Mouse (Mus musculus): ENCODE data around the gene Vmn1r49.
"Not testable (repeated sequence)": the region's sequence is repeated elsewhere in the genome, so short reads cannot be mapped to it uniquely, and the experiment has no call there.

Gene Vmn1r49

GRCm38 (mm10) chr6:90078406-90078805 lies at the start of gene Vmn1r49:
Gene Vmn1r49 (minus strand): TSS chr6:90078506.
- no peak for DNase-seq

DNA sequence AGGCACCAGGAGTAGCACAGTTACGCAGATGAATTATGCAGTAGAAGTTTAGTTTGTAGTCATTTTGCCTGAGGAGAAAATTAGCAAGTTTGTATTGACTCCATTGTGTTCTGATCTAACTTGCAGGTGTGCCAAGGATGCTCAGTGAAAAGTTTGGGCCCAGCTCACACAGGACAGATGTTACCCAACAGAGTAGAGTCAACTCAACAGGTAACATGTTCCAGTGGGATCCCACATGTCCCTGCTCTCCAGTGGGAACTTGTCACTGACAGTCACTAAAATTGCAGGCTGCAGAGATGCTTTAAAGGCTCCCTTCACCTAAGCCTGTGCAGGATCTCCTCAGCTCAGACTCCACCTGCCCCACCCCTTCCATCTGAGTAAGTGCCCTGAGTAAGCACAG lies 44.0 kb upstream of the Vmn1r49 start, which contains the start of gene Vmn1r51:
Gene Vmn1r51 (plus strand): TSS at position 301 of the 400 bp plus-strand sequence.
- not testable (repeated sequence) for DNase-seq

GRCm38 (mm10) chr6:90101130-90101529 lies 22.8 kb upstream of the Vmn1r49 start, which contains the start of gene Vmn1r50:
Gene Vmn1r50 (plus strand): TSS chr6:90101430.
- no peak for DNase-seq

DNA sequence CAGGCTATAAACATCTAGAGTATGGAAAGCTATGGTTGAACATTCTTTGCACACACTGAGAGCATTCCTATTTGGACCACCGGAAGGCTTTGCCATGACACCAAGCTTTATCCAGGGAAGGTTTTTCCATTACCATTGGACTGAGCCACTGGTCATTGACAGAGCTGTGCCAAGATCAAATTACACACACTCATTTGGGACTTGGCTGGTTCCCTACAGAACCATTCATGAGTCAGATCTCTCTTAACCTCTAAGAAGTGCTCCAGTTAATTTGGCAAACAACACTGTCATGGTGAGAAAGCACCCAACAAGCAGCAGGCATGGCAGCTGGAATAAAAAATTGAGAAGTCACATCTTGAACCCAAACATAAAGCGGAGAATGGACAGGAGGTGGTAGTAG lies 22.3 kb upstream of the Vmn1r49 start:
- no peak for DNase-seq

GRCm38 (mm10) chr6:90036741-90037140 lies 41.6 kb downstream of the Vmn1r49 start, which contains the start of gene Vmn1r48:
Gene Vmn1r48 (minus strand): TSS chr6:90036841.
- DNase-seq = not testable (repeated sequence)

All from right cerebral cortex, postnatal 4 days (tissue).